In genomic region chr7:80900944-80901501, GRCm38 (mm10) we compare ENCODE assay signal across 7 mouse cellular contexts. TPM values are rescaled to one million over a fixed set of nuclear protein-coding genes. Genes with fewer than 3 reads are reported as not detected.
DNase-seq lines count a peak whose midpoint lies in the region; ATAC-seq lines count a peak whose summit lies in the region.

Gene Wdr73 (minus strand): TSS chr7:80901269.

- H3K4me1 ChIP-seq in intestine, embryonic 16.5 days (ENCODE audit: control insufficient read depth, insufficient read depth, low read length), result peaks cover 10% of the 10 kb centered on the region
- H3K4me1 ChIP-seq in midbrain, embryonic 11.5 days (ENCODE audit: control insufficient read depth, insufficient read depth, low read length), result peaks cover 12% of the 10 kb centered on the region

- H3K4me3 ChIP-seq in intestine, embryonic 16.5 days (ENCODE audit: low read length), result peak within 1 kb of the TSS; percentile 80
- H3K4me3 ChIP-seq in midbrain, embryonic 11.5 days (ENCODE audit: low read depth, low read length), result peak within 1 kb of the TSS; percentile 74

- no peaks in the 10 kb centered on the region for H3K27me3 ChIP-seq in intestine, embryonic 16.5 days (replicated peaks; ENCODE audit: control insufficient read depth, insufficient read depth, low read length)
- no peaks in the 10 kb centered on the region for H3K27me3 ChIP-seq in midbrain, embryonic 11.5 days (ENCODE audit: control insufficient read depth, insufficient read depth, low read length)

- WGBS in intestine, embryonic 16.5 days, result under 1% methylated on average over 36 of the region's 36 CpGs
- WGBS in midbrain, embryonic 11.5 days, result 0% methylated on average over 36 of the region's 36 CpGs

- peak within 1 kb of the TSS; percentile 76 for H3K9ac ChIP-seq in intestine, embryonic 16.5 days (ENCODE audit: low read depth, low read length)
- peak within 1 kb of the TSS; percentile 79 for H3K9ac ChIP-seq in midbrain, embryonic 11.5 days (ENCODE audit: low read length)

- peak within 1 kb of the TSS; percentile 85 for H3K4me2 ChIP-seq in intestine, embryonic 16.5 days (ENCODE audit: low read depth, low read length)
- peak within 1 kb of the TSS; percentile 79 for H3K4me2 ChIP-seq in midbrain, embryonic 11.5 days

- intact Hi-C loops in left cerebral cortex, postnatal 36 days (cut with DNase I), result no loop called here

- DNase-seq in adrenal gland, adult 8-10 months, result peak; percentile 89
- DNase-seq in embryo, embryonic 9.5 days (ENCODE audit: extremely low spot score), result peak; percentile 90
- DNase-seq in gastrocnemius, postnatal 4 days (ENCODE audit: low spot score in 2 of 2), result peak; percentile 79 to 90
- DNase-seq in left cerebral cortex, postnatal 36 days (ENCODE audit: low spot score in 2 of 2), result peak; percentile 90 to 91
- DNase-seq in midbrain, embryonic 11.5 days (ENCODE audit: low spot score, missing footprints), result peak; percentile 99
- peak; percentile 86 for DNase-seq in skeletal muscle tissue, adult 2 months (ENCODE audit: low read depth, low spot score)

- peak within 1 kb of the TSS; percentile 81 for H3K27ac ChIP-seq in intestine, embryonic 16.5 days (ENCODE audit: low read length)
- no peak within 1 kb of the TSS for H3K27ac ChIP-seq in midbrain, embryonic 11.5 days (ENCODE audit: low read depth, low read length)

- ATAC-seq in intestine, embryonic 16.5 days, result peak; percentile 97
- ATAC-seq in midbrain, embryonic 11.5 days (ENCODE audit: low FRiP score), result peak; percentile 94

- peaks cover 7% of the 10 kb centered on the region; the same call in 1 of the 2 replicates for H3K36me3 ChIP-seq in intestine, embryonic 16.5 days (ENCODE audit: control insufficient read depth, insufficient read depth, low read length)
- peaks cover 8% of the 10 kb centered on the region for H3K36me3 ChIP-seq in midbrain, embryonic 11.5 days (ENCODE audit: control insufficient read depth, insufficient read depth, low read length)

- no peaks in the 10 kb centered on the region for H3K9me3 ChIP-seq in intestine, embryonic 16.5 days (ENCODE audit: control insufficient read depth, low read length)
- no peaks in the 10 kb centered on the region for H3K9me3 ChIP-seq in midbrain, embryonic 11.5 days (ENCODE audit: control insufficient read depth, low read length)

RNA-seq across cellular contexts. Expression of gene Wdr73, which starts in this region (rescaled TPM):
- total RNA-seq in adrenal gland, adult 8-10 months (2022), result 10 to 100 TPM; 18.4 to 26.8 (median 24.0) TPM
- 1 to 10 TPM; 9.1 to 9.5 TPM for total RNA-seq in gastrocnemius, postnatal 4 days (2021)
- polyA plus RNA-seq in intestine, embryonic 16.5 days (2015; fragmentation: Nextera tagmentation; extraction: Ambion mirVana), result 27.8 and 33.4 TPM in 2 replicates
- 10 to 100 TPM; 22.9 to 25.8 TPM for total RNA-seq in left cerebral cortex, postnatal 36 days (2021)
- polyA plus RNA-seq in midbrain, embryonic 11.5 days (2014; fragmentation: Nextera tagmentation; extraction: Ambion mirVana), result 36.1 and 41.2 TPM in 2 replicates
